ENCODE assay signal across 40 mouse cellular contexts in genomic region chr11:98723098-98723497, GRCm38 (mm10). TPM values are rescaled to one million over a fixed set of nuclear protein-coding genes. Genes with fewer than 3 reads are reported as not detected.
DNase-seq lines count a peak whose midpoint lies in the region; ATAC-seq and TF ChIP-seq lines count a peak whose summit lies in the region.
"Had no signal": no experiment of that assay in that cellular context is flagged by ENCODE, and none has a peak within 500 bp of the region (broad histone marks: within the 10 kb centered on the region; RNA-seq: fewer than 3 reads in every experiment).

No protein-coding gene starts in this region.

- TF ChIP-seq CTCF in layer of hippocampus, adult 2 months (conservative IDR thresholded peaks at IDR 0.05): no peak
- no peak for TF ChIP-seq CTCF in lung, postnatal 0 days (IDR thresholded peaks at IDR 0.05)
- no peak for TF ChIP-seq CTCF in lung, adult 2 months (IDR thresholded peaks at IDR 0.05; ENCODE audit: insufficient read depth, low read length)

- 0 out of 2 replicates have a peak overlapping the region, but pooled peaks have one; percentile 5 for H3K9ac ChIP-seq in forebrain, embryonic 13.5 days
- H3K9ac ChIP-seq in forebrain, embryonic 16.5 days (replicated peaks; ENCODE audit: low read depth, low read length): no peak overlapping the region
- peak overlapping the region; percentile 29; the same call in 1 of the 2 replicates for H3K9ac ChIP-seq in hindbrain, embryonic 13.5 days
- no peak overlapping the region for H3K9ac ChIP-seq in lung, postnatal 0 days (replicated peaks; ENCODE audit: low read depth)
- H3K9ac ChIP-seq: forebrain, postnatal 0 days; limb, embryonic 13.5 days; liver, embryonic 12.5 days; midbrain, embryonic 13.5 days had no signal

- TF ChIP-seq EP300 in lung, postnatal 0 days (IDR thresholded peaks at IDR 0.05): no peak

- no peak for DNase-seq in hindbrain, embryonic 10.5 days (ENCODE audit: low spot score)
- DNase-seq in layer of hippocampus, adult 2 months (ENCODE audit: low spot score in 2 of 2): no peak
- DNase-seq in layer of hippocampus, postnatal 10 days (ENCODE audit: low spot score in 2 of 2): no peak
- no peak for DNase-seq in lung, postnatal 0 days (ENCODE audit: low spot score)
- no peak for DNase-seq in lung, adult 2 months
- DNase-seq: adrenal gland, adult 2 months; adrenal gland, postnatal 36 days; cerebellum, adult 18-20 months; cerebellum, postnatal 10 days; forebrain, postnatal 0 days; gastrocnemius, postnatal 14 days; thymus, adult 2 months; thymus, postnatal 36 days had no signal

- H3K27me3 ChIP-seq in forebrain, embryonic 13.5 days: no peaks in the 10 kb centered on the region
- no peaks in the 10 kb centered on the region for H3K27me3 ChIP-seq in forebrain, embryonic 16.5 days (replicated peaks; ENCODE audit: control insufficient read depth, insufficient read depth, low read length)
- H3K27me3 ChIP-seq in hindbrain, embryonic 13.5 days: no peaks in the 10 kb centered on the region
- H3K27me3 ChIP-seq in hindbrain, embryonic 10.5 days (ENCODE audit: insufficient read depth, poor library complexity, severe bottlenecking): no peaks in the 10 kb centered on the region
- no peaks in the 10 kb centered on the region for H3K27me3 ChIP-seq in lung, postnatal 0 days (replicated peaks; ENCODE audit: insufficient read depth, low read length)
- H3K27me3 ChIP-seq: CH12.LX; embryonic facial prominence, embryonic 13.5 days; limb, embryonic 13.5 days; liver, embryonic 12.5 days; midbrain, embryonic 13.5 days had no signal

- H3K9me3 ChIP-seq in forebrain, embryonic 13.5 days (replicated peaks): no peaks in the 10 kb centered on the region
- H3K9me3 ChIP-seq in forebrain, embryonic 16.5 days (ENCODE audit: control insufficient read depth, low read length): no peaks in the 10 kb centered on the region
- H3K9me3 ChIP-seq in hindbrain, embryonic 13.5 days: no peaks in the 10 kb centered on the region
- H3K9me3 ChIP-seq in hindbrain, embryonic 10.5 days: no peaks in the 10 kb centered on the region
- no peaks in the 10 kb centered on the region for H3K9me3 ChIP-seq in lung, postnatal 0 days (ENCODE audit: low read length)
- H3K9me3 ChIP-seq: embryonic facial prominence, embryonic 13.5 days; forebrain, embryonic 10.5 days; heart, embryonic 10.5 days; limb, embryonic 13.5 days; liver, embryonic 12.5 days; midbrain, embryonic 13.5 days had no signal

- H3K4me2 ChIP-seq in forebrain, embryonic 13.5 days: no peak overlapping the region
- no peak overlapping the region for H3K4me2 ChIP-seq in forebrain, embryonic 16.5 days (ENCODE audit: low read length)
- no peak overlapping the region for H3K4me2 ChIP-seq in hindbrain, embryonic 13.5 days
- no peak overlapping the region for H3K4me2 ChIP-seq in lung, postnatal 0 days (replicated peaks; ENCODE audit: low read depth, low read length)
- H3K4me2 ChIP-seq: embryonic facial prominence, embryonic 13.5 days; limb, embryonic 13.5 days; liver, embryonic 12.5 days; midbrain, embryonic 13.5 days had no signal

- H3K4me1 ChIP-seq in forebrain, embryonic 13.5 days: peaks cover 14% of the 10 kb centered on the region
- H3K4me1 ChIP-seq in forebrain, embryonic 16.5 days (replicated peaks; ENCODE audit: control insufficient read depth, insufficient read depth, low read length): peaks cover 9% of the 10 kb centered on the region
- H3K4me1 ChIP-seq in hindbrain, embryonic 13.5 days (replicated peaks): peaks cover 10% of the 10 kb centered on the region
- peaks cover 15% of the 10 kb centered on the region for H3K4me1 ChIP-seq in hindbrain, embryonic 10.5 days (replicated peaks)
- peaks cover 15% of the 10 kb centered on the region; the same call in 1 of the 2 replicates for H3K4me1 ChIP-seq in lung, postnatal 0 days (ENCODE audit: insufficient read depth, low read depth, low read length)
- peaks cover 12% of the 10 kb centered on the region for H3K4me1 ChIP-seq in lung, adult 2 months (ENCODE audit: control insufficient read depth, insufficient read depth, low read length)

- peaks cover 50% of the 10 kb centered on the region for H3K36me3 ChIP-seq in forebrain, embryonic 13.5 days (ENCODE audit: poor library complexity, severe bottlenecking)
- H3K36me3 ChIP-seq in forebrain, embryonic 16.5 days (ENCODE audit: control insufficient read depth, insufficient read depth): no peaks in the 10 kb centered on the region
- peaks cover 59% of the 10 kb centered on the region for H3K36me3 ChIP-seq in hindbrain, embryonic 13.5 days
- peaks cover 80% of the 10 kb centered on the region for H3K36me3 ChIP-seq in hindbrain, embryonic 10.5 days
- H3K36me3 ChIP-seq in lung, postnatal 0 days (ENCODE audit: insufficient read depth, low read length): 0 out of 2 replicates have a peak, but pooled peaks cover 6% of the 10 kb centered on the region

- 87% methylated on average over 7 of the region's 7 CpGs for WGBS in forebrain, embryonic 13.5 days
- 87% methylated on average over 7 of the region's 7 CpGs for WGBS in forebrain, embryonic 16.5 days
- 83% methylated on average over 7 of the region's 7 CpGs for WGBS in hindbrain, embryonic 13.5 days
- WGBS in hindbrain, embryonic 10.5 days: 87% methylated on average over 7 of the region's 7 CpGs
- 43% methylated on average over 7 of the region's 7 CpGs for WGBS in lung, postnatal 0 days
- WGBS in lung, adult 2 months: 37% methylated on average over 7 of the region's 7 CpGs

- no peak overlapping the region for H3K27ac ChIP-seq in forebrain, embryonic 13.5 days
- H3K27ac ChIP-seq in forebrain, embryonic 16.5 days (ENCODE audit: low read length): no peak overlapping the region
- no peak overlapping the region for H3K27ac ChIP-seq in hindbrain, embryonic 13.5 days
- H3K27ac ChIP-seq in hindbrain, embryonic 10.5 days: no peak overlapping the region
- H3K27ac ChIP-seq in layer of hippocampus, adult 2 months: peak overlapping the region; percentile 74; the same call in 1 of the 2 replicates
- 0 out of 2 replicates have a peak overlapping the region, but pooled peaks have one; percentile 27 for H3K27ac ChIP-seq in lung, postnatal 0 days (ENCODE audit: low read length)
- H3K27ac ChIP-seq: embryonic facial prominence, embryonic 13.5 days; forebrain, embryonic 10.5 days; heart, embryonic 10.5 days; kidney, postnatal 0 days; limb, embryonic 13.5 days; liver, embryonic 12.5 days; macrophage; midbrain, embryonic 13.5 days had no signal

- ATAC-seq in forebrain, embryonic 13.5 days: no peak
- ATAC-seq in forebrain, embryonic 16.5 days: no peak
- ATAC-seq in hindbrain, embryonic 13.5 days (ENCODE audit: low FRiP score): no peak
- ATAC-seq in lung, postnatal 0 days: no peak
- ATAC-seq: activated CD4-positive, CD25-positive, alpha-beta regulatory T cell, adult 4 months; forebrain, postnatal 0 days; intestine, embryonic 16.5 days; liver, embryonic 12.5 days; midbrain, embryonic 13.5 days had no signal

- no peak for TF ChIP-seq POLR2A in lung, adult 2 months (IDR thresholded peaks at IDR 0.05; ENCODE audit: borderline replicate concordance, extremely low read depth, low read depth, low read length)

- no peak overlapping the region for H3K4me3 ChIP-seq in forebrain, embryonic 13.5 days
- H3K4me3 ChIP-seq in forebrain, embryonic 16.5 days (replicated peaks; ENCODE audit: low read length): no peak overlapping the region
- no peak overlapping the region for H3K4me3 ChIP-seq in hindbrain, embryonic 13.5 days
- H3K4me3 ChIP-seq in hindbrain, embryonic 10.5 days: no peak overlapping the region
- no peak overlapping the region for H3K4me3 ChIP-seq in layer of hippocampus, adult 2 months
- no peak overlapping the region for H3K4me3 ChIP-seq in lung, postnatal 0 days (ENCODE audit: low read depth, low read length)
- H3K4me3 ChIP-seq in lung, adult 2 months (replicated peaks; ENCODE audit: extremely low read depth, low read depth, low read length): no peak overlapping the region
- H3K4me3 ChIP-seq: embryonic facial prominence, embryonic 13.5 days; forebrain, embryonic 10.5 days; heart, embryonic 10.5 days; limb, embryonic 13.5 days; liver, embryonic 12.5 days; midbrain, embryonic 13.5 days had no signal

RNA-seq across cellular contexts. Expression of gene Med24, which starts 6.1 kb away (rescaled TPM):
- polyA plus RNA-seq in forebrain, embryonic 13.5 days (2015; fragmentation: Nextera tagmentation; extraction: Ambion mirVana): 79.0 and 86.0 TPM in 2 replicates
- 88.8 and 93.7 TPM in 2 replicates for polyA plus RNA-seq in forebrain, embryonic 16.5 days (2015; fragmentation: Nextera tagmentation; extraction: Ambion mirVana)
- polyA plus RNA-seq in hindbrain, embryonic 13.5 days (2015; fragmentation: Nextera tagmentation; extraction: Ambion mirVana): 72.4 and 75.2 TPM in 2 replicates
- 76.9 and 83.6 TPM in 2 replicates for polyA plus RNA-seq in hindbrain, embryonic 10.5 days (2016; fragmentation: Nextera tagmentation; extraction: Ambion mirVana)
- 100 to 1,000 TPM; 146 to 148 TPM for total RNA-seq in layer of hippocampus, adult 2 months (2021)
- 100 to 1,000 TPM in 1 of 2 experiments, 10 to 100 TPM in 1; 93.8 to 103 TPM for total RNA-seq in layer of hippocampus, postnatal 10 days (2021)
- 19.9 and 20.6 TPM in 2 replicates for polyA plus RNA-seq in lung, postnatal 0 days (2015; fragmentation: Nextera tagmentation; extraction: Ambion mirVana)
- 45.0 and 55.1 TPM in 2 replicates for polyA plus RNA-seq in lung, adult 2 months (2012; rRNA removed)

RNA-seq across cellular contexts. Expression of gene Thra, which starts 17.3 kb away (rescaled TPM):
- 93.5 and 95.2 TPM in 2 replicates for polyA plus RNA-seq in forebrain, embryonic 13.5 days (2015; fragmentation: Nextera tagmentation; extraction: Ambion mirVana)
- polyA plus RNA-seq in forebrain, embryonic 16.5 days (2015; fragmentation: Nextera tagmentation; extraction: Ambion mirVana): 177 and 182 TPM in 2 replicates
- 117 and 122 TPM in 2 replicates for polyA plus RNA-seq in hindbrain, embryonic 13.5 days (2015; fragmentation: Nextera tagmentation; extraction: Ambion mirVana)
- polyA plus RNA-seq in hindbrain, embryonic 10.5 days (2016; fragmentation: Nextera tagmentation; extraction: Ambion mirVana): 12.8 and 22.2 TPM in 2 replicates
- 1,000 to 10,000 TPM in 1 of 2 experiments, 100 to 1,000 TPM in 1; 996 to 1,082 TPM for total RNA-seq in layer of hippocampus, adult 2 months (2021)
- 1,000 to 10,000 TPM; 1,331 to 1,411 TPM for total RNA-seq in layer of hippocampus, postnatal 10 days (2021)
- 38.1 and 40.5 TPM in 2 replicates for polyA plus RNA-seq in lung, postnatal 0 days (2015; fragmentation: Nextera tagmentation; extraction: Ambion mirVana)
- polyA plus RNA-seq in lung, adult 2 months (2012; rRNA removed): 142 and 159 TPM in 2 replicates

RNA-seq across cellular contexts. Expression of gene Csf3, which starts 22.0 kb away (rescaled TPM):
- polyA plus RNA-seq in forebrain, embryonic 13.5 days (2015; fragmentation: Nextera tagmentation; extraction: Ambion mirVana): 0.12 TPM in 1 of 2 replicates, not detected in the other
- polyA plus RNA-seq in forebrain, embryonic 16.5 days (2015; fragmentation: Nextera tagmentation; extraction: Ambion mirVana): not detected in 2 replicates
- not detected in 2 replicates for polyA plus RNA-seq in hindbrain, embryonic 13.5 days (2015; fragmentation: Nextera tagmentation; extraction: Ambion mirVana)
- not detected in 2 replicates for polyA plus RNA-seq in hindbrain, embryonic 10.5 days (2016; fragmentation: Nextera tagmentation; extraction: Ambion mirVana)
- total RNA-seq in layer of hippocampus, adult 2 months (2021): not detected
- not detected for total RNA-seq in layer of hippocampus, postnatal 10 days (2021)
- 0.19 TPM in 1 of 2 replicates, not detected in the other for polyA plus RNA-seq in lung, postnatal 0 days (2015; fragmentation: Nextera tagmentation; extraction: Ambion mirVana)
- not detected in 2 replicates for polyA plus RNA-seq in lung, adult 2 months (2012; rRNA removed)
- total RNA-seq: adrenal gland, adult 2 months; adrenal gland, postnatal 36 days; CH12.LX; common myeloid progenitor, adult 5-6 weeks; forebrain, postnatal 0 days; gastrocnemius, postnatal 14 days; granulocyte monocyte progenitor cell, adult 5-6 weeks; hematopoietic stem cell, adult 5-6 weeks; layer of hippocampus, adult 18-20 months; layer of hippocampus, postnatal 25 days; left cerebral cortex, adult 8-10 months; left cerebral cortex, postnatal 36 days; megakaryocyte-erythroid progenitor cell, adult 5-6 weeks; monocyte, adult 5-6 weeks had no signal
- polyA plus RNA-seq: activated CD4-positive, CD25-positive, alpha-beta regulatory T cell, adult 4 months; adrenal gland, adult 2 months; brain, embryonic 14.5 days; C2C12; embryonic facial prominence, embryonic 13.5 days; forebrain, embryonic 10.5 days; forebrain, postnatal 0 days; heart, embryonic 10.5 days; heart, embryonic 16.5 days; intestine, embryonic 16.5 days; limb, embryonic 13.5 days; liver, embryonic 12.5 days; macrophage; midbrain, embryonic 13.5 days; neural tube, embryonic 14.5 days had no signal

RNA-seq across cellular contexts. Expression of gene Psmd3, which starts 40.7 kb away (rescaled TPM):
- 187 and 198 TPM in 2 replicates for polyA plus RNA-seq in forebrain, embryonic 13.5 days (2015; fragmentation: Nextera tagmentation; extraction: Ambion mirVana)
- 197 and 201 TPM in 2 replicates for polyA plus RNA-seq in forebrain, embryonic 16.5 days (2015; fragmentation: Nextera tagmentation; extraction: Ambion mirVana)
- polyA plus RNA-seq in hindbrain, embryonic 13.5 days (2015; fragmentation: Nextera tagmentation; extraction: Ambion mirVana): 176 and 182 TPM in 2 replicates
- polyA plus RNA-seq in hindbrain, embryonic 10.5 days (2016; fragmentation: Nextera tagmentation; extraction: Ambion mirVana): 251 and 281 TPM in 2 replicates
- total RNA-seq in layer of hippocampus, adult 2 months (2021): 100 to 1,000 TPM; 123 to 125 TPM
- 100 to 1,000 TPM; 127 to 130 TPM for total RNA-seq in layer of hippocampus, postnatal 10 days (2021)
- polyA plus RNA-seq in lung, postnatal 0 days (2015; fragmentation: Nextera tagmentation; extraction: Ambion mirVana): 105 and 107 TPM in 2 replicates
- 136 and 156 TPM in 2 replicates for polyA plus RNA-seq in lung, adult 2 months (2012; rRNA removed)

RNA-seq across cellular contexts. Expression of gene Nr1d1, which starts 52.0 kb away (rescaled TPM):
- polyA plus RNA-seq in forebrain, embryonic 13.5 days (2015; fragmentation: Nextera tagmentation; extraction: Ambion mirVana): 2.1 and 2.3 TPM in 2 replicates
- polyA plus RNA-seq in forebrain, embryonic 16.5 days (2015; fragmentation: Nextera tagmentation; extraction: Ambion mirVana): 3.8 and 4.0 TPM in 2 replicates
- polyA plus RNA-seq in hindbrain, embryonic 13.5 days (2015; fragmentation: Nextera tagmentation; extraction: Ambion mirVana): 1.9 and 2.4 TPM in 2 replicates
- 1.2 and 1.5 TPM in 2 replicates for polyA plus RNA-seq in hindbrain, embryonic 10.5 days (2016; fragmentation: Nextera tagmentation; extraction: Ambion mirVana)
- total RNA-seq in layer of hippocampus, adult 2 months (2021): 10 to 100 TPM; 93.2 to 94.0 TPM
- 10 to 100 TPM; 39.1 to 41.5 TPM for total RNA-seq in layer of hippocampus, postnatal 10 days (2021)
- polyA plus RNA-seq in lung, postnatal 0 days (2015; fragmentation: Nextera tagmentation; extraction: Ambion mirVana): 6.9 and 8.9 TPM in 2 replicates
- polyA plus RNA-seq in lung, adult 2 months (2012; rRNA removed): 213 and 329 TPM in 2 replicates

Comparison
In these comparisons a context has a peak if more than half of its experiments do, and no peak if none do; other contexts are left out.
1. H3K9ac ChIP-seq: peak in forebrain, embryonic 13.5 days (single experiment) and hindbrain, embryonic 13.5 days (single experiment); none in forebrain, embryonic 16.5 days (single experiment) and lung, postnatal 0 days (single experiment).
2. H3K27ac ChIP-seq: peak in layer of hippocampus, adult 2 months (single experiment) and lung, postnatal 0 days (single experiment); none in forebrain, embryonic 13.5 days (single experiment), forebrain, embryonic 16.5 days (single experiment), hindbrain, embryonic 13.5 days (single experiment) and hindbrain, embryonic 10.5 days (single experiment).